Mouse (Mus musculus): Measurements from ENCODE around the gene Ppfia2. TPM values are rescaled to one million over a fixed set of nuclear protein-coding genes. Genes with fewer than 3 reads are reported as not detected.

The Ppfia2 gene
- polyA plus RNA-seq, 1 experiment from 2014 or later, result not detected

GRCm38 (mm10) chr10:106603319-106603898, 133.3 kb downstream of the Ppfia2 start:
- TF ChIP-seq CTCF (IDR thresholded peaks at IDR 0.05), result no peak
- DNase-seq (ENCODE audit: low read depth, low spot score) (no peak), ATAC-seq (no peak)
- in situ Hi-C loops (cut with MboI; ENCODE audit: low pct_unique_long_range_greater_than_20kb), result no loop called here
- ChIA-PET CTCF (no interaction called here), POLR2A (no interaction called here)
- peaks cover 5% of the 10 kb centered on the region for H3K27me3 ChIP-seq

GRCm38 (mm10) chr10:106609177-106609981, 139.2 kb downstream of the Ppfia2 start:
- TF ChIP-seq CTCF (IDR thresholded peaks at IDR 0.05), result no peak
- DNase-seq (ENCODE audit: low read depth, low spot score) (no peak), ATAC-seq (no peak)
- in situ Hi-C loops (cut with MboI; ENCODE audit: low pct_unique_long_range_greater_than_20kb), result no loop called here
- POLR2A ChIA-PET, result interaction anchor here (0.7 kb wide), 1 partner anchor 1139 kb away, joined by 4 read pairs; no protein-coding TSS in a partner anchor
- H3K27me3 ChIP-seq, result peaks cover 5% of the 10 kb centered on the region
- CTCF ChIA-PET, result interaction anchor here (1.0 kb wide), 1 partner anchor 16 kb away, joined by 3 read pairs; no protein-coding TSS in a partner anchor

- in situ Hi-C loops (cut with MboI; ENCODE audit: low pct_unique_long_range_greater_than_20kb), result loop anchor here (10.0 kb wide), 1 partner anchor 785 kb away; no protein-coding TSS in a partner anchor
- ChIA-PET POLR2A (interaction anchor here (0.7 kb wide), 1 partner anchor 1138 kb away, joined by 4 read pairs; no protein-coding TSS in a partner anchor), CTCF (no interaction called here)
- ATAC-seq (no peak), DNase-seq (ENCODE audit: low read depth, low spot score) (no peak)
- TF ChIP-seq CTCF (IDR thresholded peaks at IDR 0.05), result no peak
- peaks cover 5% of the 10 kb centered on the region for H3K27me3 ChIP-seq
These were observed 140.1 kb downstream of the Ppfia2 start for GRCm38 (mm10) chr10:106610222-106610621.

- POLR2A ChIA-PET, result no interaction called here
- CTCF ChIA-PET, result no interaction called here
- no peak for TF ChIP-seq CTCF (IDR thresholded peaks at IDR 0.05)
- in situ Hi-C loops (cut with MboI; ENCODE audit: low pct_unique_long_range_greater_than_20kb), result loop anchor here (10.0 kb wide), 1 partner anchor 777 kb away; no protein-coding TSS in a partner anchor
- H3K27me3 ChIP-seq, result peaks cover 7% of the 10 kb centered on the region
- no peak for ATAC-seq
- DNase-seq (ENCODE audit: low read depth, low spot score), result no peak
These were observed 148.1 kb downstream of the Ppfia2 start for GRCm38 (mm10) chr10:106618194-106618593.

GRCm38 (mm10) chr10:106620952-106621351, 150.8 kb downstream of the Ppfia2 start:
- peaks cover 7% of the 10 kb centered on the region for H3K27me3 ChIP-seq
- CTCF ChIA-PET, result no interaction called here
- in situ Hi-C loops (cut with MboI; ENCODE audit: low pct_unique_long_range_greater_than_20kb), result no loop called here
- no peak for DNase-seq (ENCODE audit: low read depth, low spot score)
- no peak for TF ChIP-seq CTCF (IDR thresholded peaks at IDR 0.05)
- POLR2A ChIA-PET, result interaction anchor here (0.6 to 0.7 kb wide), 2 partner anchors 395 to 1224 kb away, joined by 4 to 7 read pairs; no protein-coding TSS in a partner anchor
- ATAC-seq, result no peak

GRCm38 (mm10) chr10:106623342-106623741, 153.2 kb downstream of the Ppfia2 start:
- in situ Hi-C loops (cut with MboI; ENCODE audit: low pct_unique_long_range_greater_than_20kb), result no loop called here
- TF ChIP-seq CTCF (IDR thresholded peaks at IDR 0.05), result no peak

GRCm38 (mm10) chr10:106632171-106632935, 162.2 kb downstream of the Ppfia2 start:
- DNase-seq (ENCODE audit: low read depth, low spot score), result no peak
- peaks cover 9% of the 10 kb centered on the region for H3K27me3 ChIP-seq
- no peak for TF ChIP-seq CTCF (IDR thresholded peaks at IDR 0.05)
- POLR2A ChIA-PET, result interaction anchor here (0.7 kb wide), 1 partner anchor 18 kb away, joined by 4 read pairs; no protein-coding TSS in a partner anchor
- CTCF ChIA-PET, result no interaction called here
- ATAC-seq, result peak; percentile 65
- in situ Hi-C loops (cut with MboI; ENCODE audit: low pct_unique_long_range_greater_than_20kb), result no loop called here

More at GRCm38 (mm10) chr10:106623342-106623741, 153.2 kb downstream of the Ppfia2 start:
- POLR2A ChIA-PET, result no interaction called here
- DNase-seq (ENCODE audit: low read depth, low spot score) (no peak), ATAC-seq (no peak)
- peaks cover 4% of the 10 kb centered on the region for H3K27me3 ChIP-seq
- CTCF ChIA-PET, result no interaction called here

GRCm38 (mm10) chr10:106633898-106634297, 163.8 kb downstream of the Ppfia2 start:
- peaks cover 9% of the 10 kb centered on the region for H3K27me3 ChIP-seq
- DNase-seq (ENCODE audit: low read depth, low spot score) (no peak), ATAC-seq (no peak)
- ChIA-PET POLR2A (no interaction called here), CTCF (no interaction called here)
- in situ Hi-C loops (cut with MboI; ENCODE audit: low pct_unique_long_range_greater_than_20kb), result no loop called here
- TF ChIP-seq CTCF (IDR thresholded peaks at IDR 0.05), result no peak

GRCm38 (mm10) chr10:106652276-106652675, 182.1 kb downstream of the Ppfia2 start:
- ChIA-PET CTCF (interaction anchor here (1.0 kb wide), 1 partner anchor 14 kb away, joined by 3 read pairs; no protein-coding TSS in a partner anchor), POLR2A (no interaction called here)
- TF ChIP-seq CTCF (IDR thresholded peaks at IDR 0.05), result no peak
- ATAC-seq (no peak), DNase-seq (ENCODE audit: low read depth, low spot score) (no peak)
- no peaks in the 10 kb centered on the region for H3K27me3 ChIP-seq
- in situ Hi-C loops (cut with MboI; ENCODE audit: low pct_unique_long_range_greater_than_20kb), result no loop called here

GRCm38 (mm10) chr10:106665221-106665620, 195.1 kb downstream of the Ppfia2 start:
- TF ChIP-seq CTCF (IDR thresholded peaks at IDR 0.05), result no peak
- ChIA-PET POLR2A (no interaction called here), CTCF (no interaction called here)
- ATAC-seq (no peak), DNase-seq (ENCODE audit: low read depth, low spot score) (no peak)
- H3K27me3 ChIP-seq, result peaks cover 3% of the 10 kb centered on the region
- in situ Hi-C loops (cut with MboI; ENCODE audit: low pct_unique_long_range_greater_than_20kb), result no loop called here

Data from Patski (cell line).